Mouse (Mus musculus) limb, embryonic 11.5 days (tissue): ENCODE data around the gene Arhgef10l. TPM values are rescaled to one million over a fixed set of nuclear protein-coding genes. Genes with fewer than 3 reads are reported as not detected.

Source experiments
- ATAC-seq: fragments of 200-750 bp; cut with Nextera tagmentation; 2 replicates; pipeline ENCODE4 v1.8.0; 2017; ENCODE audit warnings: low read depth; ENCODE audit not compliant: insufficient number of reproducible peaks, low FRiP score, low TSS enrichment
- DNase-seq: peaks from one replicate; pipeline ENCODE4 v3.0.0-alpha.2; 2015; ENCODE audit warnings: low spot score
- H3K27ac ChIP-seq: fragments of 300-500 bp; sonication (generic); replicated peaks from 2 replicates; pipeline ENCODE4 v1.5.1; 2014; ENCODE audit warnings: low read depth, mild to moderate bottlenecking, low read length
- H3K27me3 ChIP-seq: fragments of 300-500 bp; sonication (generic); 2 replicates; pipeline ENCODE4 v1.6.1; 2014; ENCODE audit warnings: mild to moderate bottlenecking, low read length, mixed read lengths; ENCODE audit not compliant: control insufficient read depth, insufficient read depth
- H3K36me3 ChIP-seq: fragments of 300-500 bp; sonication (generic); 2 replicates; pipeline ENCODE4 v1.6.1; 2014; ENCODE audit warnings: mild to moderate bottlenecking, low read length, moderate library complexity, mixed read lengths; ENCODE audit not compliant: control insufficient read depth, insufficient read depth
- H3K4me1 ChIP-seq: fragments of 300-500 bp; sonication (generic); 2 replicates; pipeline ENCODE4 v1.6.1; 2014; ENCODE audit warnings: low read length, mixed read lengths; ENCODE audit not compliant: control insufficient read depth, insufficient read depth
- H3K4me2 ChIP-seq: fragments of 300-500 bp; sonication (generic); 2 replicates; pipeline ENCODE4 v1.6.1; 2014; ENCODE audit warnings: low read depth, mild to moderate bottlenecking, moderate library complexity; ENCODE audit not compliant: severe bottlenecking
- H3K4me3 ChIP-seq: fragments of 300-500 bp; sonication (generic); 2 replicates; pipeline ENCODE4 v1.5.1; 2014; ENCODE audit warnings: low read depth, low read length
- H3K9ac ChIP-seq: fragments of 300-500 bp; sonication (generic); 2 replicates; pipeline ENCODE4 v1.6.1; 2014; ENCODE audit warnings: mild to moderate bottlenecking, low read length
- H3K9me3 ChIP-seq: fragments of 300-500 bp; sonication (generic); 2 replicates; pipeline ENCODE4 v1.6.1; 2016; ENCODE audit warnings: low read length; ENCODE audit not compliant: control insufficient read depth
- WGBS: fragments of 180-500 bp; shearing (Covaris S2); extraction: QIAGEN DNeasy Blood & Tissue Kit; methylation state at CpG from one replicate; pipeline ENCODE4 v1.1.7; 2014; 5-methylcytosine and 5-hydroxymethylcytosine counted together
- polyA plus RNA-seq: library from polyadenylated mRNA; unstranded; fragments of >200 nt; fragmentation: Nextera tagmentation; extraction: Ambion mirVana; gene quantifications from 2 replicates; pipeline ENCODE4 v1.2.1, GENCODE M21; 2014

Gene Arhgef10l
- polyA plus RNA-seq, 1 experiment from 2014 or later, result 11.8 TPM

- no peaks in the 10 kb centered on the region for H3K9me3 ChIP-seq
- H3K27me3 ChIP-seq, result no peaks in the 10 kb centered on the region
- 14% methylated on average over 12 of the region's 12 CpGs for WGBS
- H3K4me3 ChIP-seq, result peak overlapping the region; percentile 74
- peak overlapping the region; percentile 76 for H3K4me2 ChIP-seq
- peaks cover 19% of the 10 kb centered on the region for H3K4me1 ChIP-seq
- ATAC-seq, result peak; percentile 63; the same call in 1 of the 2 replicates
- H3K9ac ChIP-seq, result peak overlapping the region; percentile 98
- peak; percentile 73 for DNase-seq
- peak overlapping the region; percentile 84 for H3K27ac ChIP-seq
- no peaks in the 10 kb centered on the region for H3K36me3 ChIP-seq
These were observed 17.9 kb downstream of the Arhgef10l start for GRCm38 (mm10) chr4:140647711-140648421.

- Histone ChIP-seq H3K9me3 (no peaks in the 10 kb centered on the region; the same call in 1 of the 2 replicates), H3K9ac (no peak overlapping the region), H3K4me3 (no peak overlapping the region), H3K4me1 (peaks cover 19% of the 10 kb centered on the region), H3K27ac (no peak overlapping the region), H3K27me3 (no peaks in the 10 kb centered on the region), H3K36me3 (peaks cover 5% of the 10 kb centered on the region), H3K4me2 (no peak overlapping the region)
- WGBS, result 86% methylated on average over 3 of the region's 3 CpGs
- ATAC-seq (no peak), DNase-seq (no peak)
These were observed 20.2 kb downstream of the Arhgef10l start for GRCm38 (mm10) chr4:140645638-140646037.

GRCm38 (mm10) chr4:140644701-140645100 lies 21.1 kb downstream of the Arhgef10l start:
- Histone ChIP-seq H3K36me3 (peaks cover 5% of the 10 kb centered on the region), H3K27ac (no peak overlapping the region), H3K4me2 (no peak overlapping the region), H3K9ac (no peak overlapping the region), H3K4me3 (no peak overlapping the region), H3K9me3 (no peaks in the 10 kb centered on the region; the same call in 1 of the 2 replicates), H3K4me1 (peaks cover 19% of the 10 kb centered on the region), H3K27me3 (no peaks in the 10 kb centered on the region)
- no peak for ATAC-seq
- DNase-seq, result no peak
- WGBS, result 46% methylated on average over 3 of the region's 3 CpGs

- Histone ChIP-seq H3K4me2 (no peak overlapping the region), H3K27ac (no peak overlapping the region), H3K36me3 (peaks cover 5% of the 10 kb centered on the region), H3K9ac (no peak overlapping the region), H3K4me1 (peaks cover 19% of the 10 kb centered on the region), H3K4me3 (no peak overlapping the region), H3K9me3 (no peaks in the 10 kb centered on the region; the same call in 1 of the 2 replicates), H3K27me3 (no peaks in the 10 kb centered on the region)
- ATAC-seq (no peak), DNase-seq (no peak)
- WGBS, result 61% methylated on average over 6 of the region's 6 CpGs
These were observed 21.5 kb downstream of the Arhgef10l start for GRCm38 (mm10) chr4:140644276-140644675.

- H3K4me3 ChIP-seq, result no peak overlapping the region
- H3K36me3 ChIP-seq, result peaks cover 5% of the 10 kb centered on the region
- no peaks in the 10 kb centered on the region for H3K27me3 ChIP-seq
- 93% methylated on average over 4 of the region's 4 CpGs for WGBS
- ATAC-seq, result no peak
- H3K4me2 ChIP-seq, result no peak overlapping the region
- no peak overlapping the region for H3K27ac ChIP-seq
- no peak for DNase-seq
- H3K9ac ChIP-seq, result no peak overlapping the region
- H3K9me3 ChIP-seq, result no peaks in the 10 kb centered on the region; the same call in 1 of the 2 replicates
- peaks cover 9% of the 10 kb centered on the region; the same call in 1 of the 2 replicates for H3K4me1 ChIP-seq
These were observed 23.4 kb downstream of the Arhgef10l start for GRCm38 (mm10) chr4:140642378-140642777.

GRCm38 (mm10) chr4:140641414-140641918 lies 24.3 kb downstream of the Arhgef10l start:
- ATAC-seq, result no peak
- peaks cover 5% of the 10 kb centered on the region for H3K36me3 ChIP-seq

GRCm38 (mm10) chr4:140640668-140641067 lies 25.1 kb downstream of the Arhgef10l start:
- H3K27ac ChIP-seq, result no peak overlapping the region
- no peaks in the 10 kb centered on the region; the same call in 1 of the 2 replicates for H3K9me3 ChIP-seq
- H3K4me1 ChIP-seq, result peaks cover 5% of the 10 kb centered on the region
- DNase-seq, result no peak
- H3K4me3 ChIP-seq, result no peak overlapping the region
- ATAC-seq, result no peak
- H3K4me2 ChIP-seq, result no peak overlapping the region
- peaks cover 5% of the 10 kb centered on the region for H3K36me3 ChIP-seq
- 82% methylated on average over 9 of the region's 9 CpGs for WGBS
- no peak overlapping the region for H3K9ac ChIP-seq
- H3K27me3 ChIP-seq, result no peaks in the 10 kb centered on the region

More at GRCm38 (mm10) chr4:140641414-140641918, 24.3 kb downstream of the Arhgef10l start:
- Histone ChIP-seq H3K4me1 (no peaks in the 10 kb centered on the region), H3K9me3 (no peaks in the 10 kb centered on the region; the same call in 1 of the 2 replicates), H3K9ac (no peak overlapping the region), H3K27me3 (no peaks in the 10 kb centered on the region), H3K4me2 (no peak overlapping the region), H3K4me3 (no peak overlapping the region), H3K27ac (no peak overlapping the region)
- 59% methylated on average over 5 of the region's 5 CpGs for WGBS
- no peak for DNase-seq

GRCm38 (mm10) chr4:140640242-140640523 lies 25.6 kb downstream of the Arhgef10l start:
- Histone ChIP-seq H3K4me3 (no peak overlapping the region), H3K9me3 (no peaks in the 10 kb centered on the region; the same call in 1 of the 2 replicates), H3K36me3 (peaks cover 5% of the 10 kb centered on the region), H3K27ac (no peak overlapping the region), H3K9ac (no peak overlapping the region), H3K27me3 (no peaks in the 10 kb centered on the region), H3K4me2 (no peak overlapping the region), H3K4me1 (peaks cover 6% of the 10 kb centered on the region)
- ATAC-seq, result no peak
- no peak for DNase-seq
- WGBS, result 87% methylated on average over 8 of the region's 8 CpGs
